Mouse (Mus musculus) thymus, postnatal 25 days (tissue): ENCODE measurements around the gene Gpr160.

Experiments
- DNase-seq: peaks from one replicate; pipeline ENCODE4 v3.0.0; 2022

Gpr160 gene

DNA sequence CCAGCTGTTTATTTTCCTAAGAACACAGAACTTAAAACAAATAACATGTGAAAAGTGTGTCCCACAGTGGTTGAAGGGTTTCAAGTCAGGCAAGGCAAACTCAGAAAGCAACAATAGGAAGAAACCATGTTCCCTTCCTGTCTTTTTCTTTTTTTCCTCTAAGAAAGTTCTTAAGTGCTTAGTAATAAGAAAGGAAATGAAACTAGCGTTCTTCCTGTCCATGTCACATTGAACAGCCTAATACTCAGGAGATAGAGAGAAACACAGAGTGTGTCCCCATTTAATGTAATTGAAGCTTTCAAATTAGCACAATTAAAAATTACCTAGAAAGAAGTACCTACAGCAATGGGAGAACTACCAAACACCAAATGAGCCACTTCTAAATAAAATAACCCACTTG, 48.9 kb downstream of the Gpr160 start:
- no peak for DNase-seq

- no peak for DNase-seq
Observed at GRCm38 (mm10) chr3:30917160-30917559, 61.4 kb downstream of the Gpr160 start.

DNA sequence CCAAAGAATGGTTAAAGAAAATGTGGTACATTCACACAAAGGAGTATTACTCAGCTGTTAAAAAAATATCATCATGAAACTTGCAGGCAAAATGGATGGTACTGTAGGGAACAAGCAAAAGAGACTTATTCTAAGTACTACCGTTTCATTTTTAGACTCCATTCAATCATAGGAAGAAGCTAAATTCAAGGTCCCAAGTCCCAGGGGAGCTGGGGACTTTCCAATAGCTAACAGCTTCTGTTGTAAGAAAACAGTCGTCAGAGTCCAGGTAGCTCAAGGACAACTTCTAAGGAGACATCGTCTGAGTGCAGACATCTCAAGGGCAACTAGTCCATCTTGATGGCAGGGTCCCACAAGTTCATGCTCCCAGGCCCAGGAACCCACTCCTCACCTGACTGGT, 71.9 kb downstream of the Gpr160 start:
- no peak for DNase-seq

GRCm38 (mm10) chr3:30929828-30930227, 74.1 kb downstream of the Gpr160 start:
- no peak for DNase-seq

DNA sequence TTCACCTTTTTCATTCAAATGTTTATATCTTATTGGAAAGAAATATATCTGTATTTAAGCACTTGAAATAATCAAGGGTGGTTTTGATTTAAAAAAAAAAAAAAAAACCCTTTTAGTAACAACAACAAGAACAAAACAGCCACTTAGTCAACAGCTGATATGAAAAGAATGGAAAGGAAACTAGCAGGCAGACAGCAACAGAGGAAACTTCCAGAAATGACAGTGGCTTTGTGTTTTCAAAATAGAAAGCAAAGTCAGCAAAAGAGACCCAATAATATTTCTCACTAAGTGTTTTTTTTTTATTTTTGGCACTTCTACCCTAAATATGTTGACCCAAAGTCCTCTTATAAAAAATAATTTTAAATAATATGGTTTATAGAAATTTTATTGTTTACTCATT, 78.6 kb downstream of the Gpr160 start:
- DNase-seq = no peak
